Mouse (Mus musculus) liver, adult 2 months (tissue): ENCODE measurements around the gene Srxn1. TPM values are rescaled to one million over a fixed set of nuclear protein-coding genes. Genes with fewer than 3 reads are reported as not detected.

Experiments
- DNase-seq: peaks from one replicate; pipeline ENCODE4 v3.0.0-alpha.2; 2011; ENCODE audit warnings: low read depth, low spot score; ENCODE audit errors: extremely low read depth
- H3K27ac ChIP-seq: fragments of 200-500 bp; replicated peaks from 2 replicates; pipeline ENCODE4 v1.5.1; 2012; ENCODE audit warnings: low read depth, mild to moderate bottlenecking, control low read depth, inconsistent platforms, low read length; ENCODE audit not compliant: insufficient read depth
- H3K27me3 ChIP-seq: fragments of 200-500 bp; 2 replicates; pipeline ENCODE4 v1.6.1; 2012; ENCODE audit warnings: mild to moderate bottlenecking, moderate library complexity, low read length, inconsistent platforms; ENCODE audit not compliant: control insufficient read depth, insufficient read depth
- H3K36me3 ChIP-seq: fragments of 200-500 bp; 2 replicates; pipeline ENCODE4 v1.6.1; 2012; ENCODE audit warnings: low read length, inconsistent platforms; ENCODE audit not compliant: control insufficient read depth, insufficient read depth
- H3K4me1 ChIP-seq: fragments of 200-500 bp; 2 replicates; pipeline ENCODE4 v1.6.1; 2011; ENCODE audit warnings: low read length; ENCODE audit not compliant: control insufficient read depth, insufficient read depth
- H3K4me3 ChIP-seq: fragments of 200-500 bp; 2 replicates; pipeline ENCODE4 v1.5.1; 2011; ENCODE audit warnings: low read depth, mild to moderate bottlenecking, control low read depth, low read length, moderate library complexity; ENCODE audit not compliant: insufficient read depth
- H3K79me2 ChIP-seq: fragments of 200-500 bp; 2 replicates; pipeline ENCODE4 v1.6.1; 2012; ENCODE audit warnings: inconsistent platforms, mild to moderate bottlenecking, low read length, moderate library complexity; ENCODE audit not compliant: control insufficient read depth, insufficient read depth
- H3K9ac ChIP-seq: fragments of 200-500 bp; 2 replicates; pipeline ENCODE4 v1.6.1; 2012; ENCODE audit warnings: low read depth, mild to moderate bottlenecking, control low read depth, inconsistent platforms, low read length
- CTCF ChIP-seq: fragments of 200-500 bp; IDR thresholded peaks from 2 replicates; pipeline ENCODE4 v1.5.1; 2011; ENCODE audit warnings: low read depth, low read length, control low read depth
- POLR2A ChIP-seq: fragments of 200-500 bp; IDR thresholded peaks from 2 replicates; pipeline ENCODE4 v1.6.1; 2011; ENCODE audit warnings: low read length, control low read depth; ENCODE audit not compliant: insufficient read depth; ENCODE audit errors: extremely low read depth
- WGBS: fragments of 180-500 bp; shearing (Covaris S2); methylation state at CpG from one replicate; pipeline ENCODE4 v1.1.7; 2018; 5-methylcytosine and 5-hydroxymethylcytosine counted together
- polyA plus RNA-seq: library from polyadenylated mRNA; depleted of rRNA; stranded (reverse); fragments of >200 nt; gene quantifications from 2 replicates; pipeline ENCODE4 v1.2.3, GENCODE M21; 2012
- total RNA-seq: library from RNA; depleted of rRNA; stranded (reverse); fragments of >200 nt; gene quantifications from 2 replicates; pipeline ENCODE4 v1.2.3, GENCODE M21; 2014

The Srxn1 gene
- total and polyA plus RNA-seq, 2 experiments, result 24.0 to 89.1 TPM

GRCm38 (mm10) chr2:152069434-152069786 lies 35.9 kb upstream of the Srxn1 start:
- Histone ChIP-seq H3K9ac (no peak overlapping the region), H3K79me2 (no peaks in the 10 kb centered on the region), H3K27me3 (0 out of 2 replicates have a peak, but pooled peaks cover 3% of the 10 kb centered on the region), H3K4me1 (no peaks in the 10 kb centered on the region), H3K4me3 (no peak overlapping the region), H3K27ac (no peak overlapping the region), H3K36me3 (no peaks in the 10 kb centered on the region)
- DNase-seq, result no peak
- 69% methylated on average over 9 of the region's 9 CpGs for WGBS
- TF ChIP-seq POLR2A (no peak), CTCF (no peak)

DNA sequence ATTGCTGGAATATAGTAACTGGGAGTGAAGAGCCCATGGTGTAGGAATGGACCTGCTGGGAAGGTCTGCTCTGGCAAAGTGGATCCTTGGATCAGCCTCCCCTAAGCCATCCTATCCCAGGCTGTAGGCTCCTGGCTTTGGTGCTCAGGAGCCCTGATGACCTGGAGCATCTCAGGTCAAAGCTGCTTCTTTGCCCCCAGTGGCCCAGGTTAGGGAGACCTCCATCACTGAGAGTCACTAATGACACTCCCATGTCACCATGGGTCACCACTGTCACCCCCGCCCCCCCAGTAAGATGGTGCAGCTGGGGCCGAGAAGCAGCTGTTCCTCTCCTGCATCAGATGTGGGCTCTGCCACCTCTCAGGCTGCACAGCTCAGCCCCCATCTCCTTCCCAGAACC lies 35.4 kb upstream of the Srxn1 start:
- no peak for TF ChIP-seq CTCF
- no peak for TF ChIP-seq POLR2A
- no peaks in the 10 kb centered on the region for H3K4me1 ChIP-seq
- WGBS, result 75% methylated on average over 2 of the region's 2 CpGs
- no peak overlapping the region for H3K27ac ChIP-seq
- no peak overlapping the region for H3K4me3 ChIP-seq
- no peaks in the 10 kb centered on the region for H3K79me2 ChIP-seq
- no peak for DNase-seq
- H3K36me3 ChIP-seq, result no peaks in the 10 kb centered on the region
- H3K9ac ChIP-seq, result no peak overlapping the region
- 0 out of 2 replicates have a peak, but pooled peaks cover 5% of the 10 kb centered on the region for H3K27me3 ChIP-seq

- DNase-seq, result no peak
- H3K4me1 ChIP-seq, result no peaks in the 10 kb centered on the region
- H3K4me3 ChIP-seq, result no peak overlapping the region
- no peak overlapping the region for H3K27ac ChIP-seq
- no peaks in the 10 kb centered on the region for H3K36me3 ChIP-seq
- H3K27me3 ChIP-seq, result peaks cover 7% of the 10 kb centered on the region; the same call in 1 of the 2 replicates
- H3K9ac ChIP-seq, result no peak overlapping the region
- TF ChIP-seq CTCF (no peak), POLR2A (no peak)
- H3K79me2 ChIP-seq, result no peaks in the 10 kb centered on the region
- 75% methylated on average over 2 of the region's 2 CpGs for WGBS
Measured at GRCm38 (mm10) chr2:152074521-152074920, 30.8 kb upstream of the Srxn1 start.

- H3K27me3 ChIP-seq, result peaks cover 9% of the 10 kb centered on the region; the same call in 1 of the 2 replicates
- no peaks in the 10 kb centered on the region for H3K36me3 ChIP-seq
- no peak overlapping the region for H3K9ac ChIP-seq
- no peak overlapping the region for H3K27ac ChIP-seq
- DNase-seq, result no peak
- H3K79me2 ChIP-seq, result no peaks in the 10 kb centered on the region
- 41% methylated on average over 9 of the region's 9 CpGs for WGBS
- TF ChIP-seq CTCF (no peak), POLR2A (no peak)
- no peak overlapping the region for H3K4me3 ChIP-seq
- H3K4me1 ChIP-seq, result no peaks in the 10 kb centered on the region
Measured at GRCm38 (mm10) chr2:152075294-152075889, 29.9 kb upstream of the Srxn1 start.

- TF ChIP-seq POLR2A, result no peak
- TF ChIP-seq CTCF, result no peak
- no peak for DNase-seq
- Histone ChIP-seq H3K9ac (no peak overlapping the region), H3K36me3 (no peaks in the 10 kb centered on the region), H3K27me3 (peaks cover 19% of the 10 kb centered on the region), H3K27ac (no peak overlapping the region), H3K4me1 (peaks cover 2% of the 10 kb centered on the region), H3K4me3 (no peak overlapping the region), H3K79me2 (no peaks in the 10 kb centered on the region)
- WGBS, result 75% methylated on average over 3 of the region's 3 CpGs
Measured at GRCm38 (mm10) chr2:152077337-152077736, 28.0 kb upstream of the Srxn1 start.
